Mouse (Mus musculus): Measurements from ENCODE around the gene Pla2g2f.

GRCm38 (mm10) chr4:138791452-138791851, 34.0 kb upstream of the Pla2g2f start:
- TF ChIP-seq TBP (conservative IDR thresholded peaks at IDR 0.05; ENCODE audit: low read depth, low read length) (no peak), POLR2A (IDR thresholded peaks at IDR 0.05; ENCODE audit: low read depth, low read length) (no peak), USF1 (IDR thresholded peaks at IDR 0.05; ENCODE audit: low read depth, low read length) (no peak), NELFE (IDR thresholded peaks at IDR 0.05; ENCODE audit: low read depth, low read length) (no peak), USF2 (conservative IDR thresholded peaks at IDR 0.05; ENCODE audit: low read depth, low read length) (no peak), CTCF (conservative IDR thresholded peaks at IDR 0.05 in 1 of 2, IDR thresholded peaks at IDR 0.05 in 1 of 2; ENCODE audit: low read depth in 2 of 2, low read length in 2 of 2) (no peak), ZNF384 (IDR thresholded peaks at IDR 0.05; ENCODE audit: low read depth, low read length) (no peak), EP300 (IDR thresholded peaks at IDR 0.05; ENCODE audit: low read length) (no peak), CHD2 (IDR thresholded peaks at IDR 0.05; ENCODE audit: low read length) (no peak)
